Mouse (Mus musculus) C2C12 (cell line): ENCODE results near the gene Hip1r. TPM values are rescaled to one million over a fixed set of nuclear protein-coding genes. Genes with fewer than 3 reads are reported as not detected.
A peak's percentile ranks its signal among the peaks of the same experiment; 100 is the strongest.

Source experiments
- H3K27me3 ChIP-seq: one replicate; pipeline ENCODE4 v1.6.1; 2011; ENCODE audit not compliant: control insufficient read depth, insufficient read depth, insufficient read length
- H3K36me3 ChIP-seq: one replicate; pipeline ENCODE4 v1.6.1; 2011; ENCODE audit not compliant: control insufficient read depth, insufficient read depth
- H3K4me3 ChIP-seq: one replicate; pipeline ENCODE4 v1.5.1; 2011; ENCODE audit warnings: mild to moderate bottlenecking, control low read depth; ENCODE audit not compliant: poor library complexity, insufficient read depth, severe bottlenecking
- H3K79me2 ChIP-seq: one replicate; pipeline ENCODE4 v1.6.1; 2011; ENCODE audit not compliant: control insufficient read depth, insufficient read depth
- H3K79me3 ChIP-seq: one replicate; pipeline ENCODE4 v1.6.1; 2011; ENCODE audit warnings: low read depth, control low read depth
- H3ac ChIP-seq: one replicate; pipeline ENCODE3; 2011; ENCODE audit warnings: low read depth; ENCODE audit not compliant: control insufficient read depth, insufficient read length
- CEBPB ChIP-seq: IDR thresholded peaks from one replicate; pipeline ENCODE4 v1.6.1; 2011; ENCODE audit warnings: low read depth, mild to moderate bottlenecking, control low read depth, moderate library complexity
- CTCF ChIP-seq: IDR thresholded peaks from one replicate; pipeline ENCODE4 v1.5.1; 2011; ENCODE audit not compliant: control insufficient read depth, insufficient read depth, insufficient read length
- FOSL1 ChIP-seq: IDR thresholded peaks from one replicate; pipeline ENCODE4 v1.8.0; 2011; ENCODE audit warnings: mild to moderate bottlenecking, low read length; ENCODE audit not compliant: poor library complexity, insufficient read depth, severe bottlenecking
- MAX ChIP-seq: IDR thresholded peaks from one replicate; pipeline ENCODE4 v1.6.1; 2011; ENCODE audit warnings: mild to moderate bottlenecking, control low read depth
- MYOD1 ChIP-seq: IDR thresholded peaks from one replicate; pipeline ENCODE4 v1.6.1; 2011; ENCODE audit warnings: low read depth; ENCODE audit not compliant: control insufficient read depth, insufficient read length
- MYOG ChIP-seq: IDR thresholded peaks from one replicate; pipeline ENCODE4 v1.6.1; 2011; ENCODE audit not compliant: control insufficient read depth, insufficient read length; ENCODE audit errors: extremely low read depth
- USF1 ChIP-seq: IDR thresholded peaks from one replicate; pipeline ENCODE4 v1.6.1; 2011; ENCODE audit warnings: low read depth, mild to moderate bottlenecking, control low read depth, moderate library complexity
- polyA plus RNA-seq: library from polyadenylated mRNA; unstranded; fragments of >200 nt; fragmentation: generic; extraction: Trizol; gene quantifications from one replicate; pipeline ENCODE4 v1.2.1, GENCODE M21; 2012; ENCODE audit warnings: missing spikeins

Gene Hip1r
- polyA plus RNA-seq, 1 experiment: 24.3 TPM

- TF ChIP-seq MYOD1 (peak; percentile 59), USF1 (no peak)
- no peak overlapping the region for H3ac ChIP-seq
- peaks cover 18% of the 10 kb centered on the region for H3K79me3 ChIP-seq
- H3K36me3 ChIP-seq: no peaks in the 10 kb centered on the region
- H3K4me3 ChIP-seq: no peak overlapping the region
- H3K27me3 ChIP-seq: no peaks in the 10 kb centered on the region
- peaks cover 56% of the 10 kb centered on the region for H3K79me2 ChIP-seq
Observed at GRCm38 (mm10) chr5:123975668-123976180, 2.3 kb downstream of the Hip1r start.

DNA sequence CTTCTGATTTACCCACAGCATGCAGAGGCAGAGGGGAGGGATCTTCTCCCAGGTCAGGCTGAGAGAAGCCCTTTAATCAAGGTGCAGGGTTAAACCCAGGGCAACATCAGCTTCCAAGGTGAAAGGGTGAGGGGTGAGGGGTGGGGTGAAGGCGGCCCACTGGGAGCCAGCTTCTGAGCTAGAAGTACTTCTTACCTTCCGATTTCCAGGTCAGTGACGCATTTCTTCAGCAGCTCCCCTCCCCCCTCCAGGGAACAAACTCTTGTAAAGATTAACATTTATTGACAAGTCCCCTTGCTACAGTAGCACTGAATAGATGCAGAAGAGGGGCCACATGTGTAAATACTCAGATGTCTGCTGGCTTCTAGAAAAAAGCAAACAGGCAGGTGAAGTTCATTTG lies 3.8 kb downstream of the Hip1r start:
- Histone ChIP-seq H3K4me3 (no peak overlapping the region), H3ac (no peak overlapping the region), H3K36me3 (no peaks in the 10 kb centered on the region), H3K79me3 (peaks cover 26% of the 10 kb centered on the region), H3K79me2 (peaks cover 68% of the 10 kb centered on the region), H3K27me3 (no peaks in the 10 kb centered on the region)
- TF ChIP-seq FOSL1 (no peak), USF1 (no peak), MYOD1 (no peak), MAX (no peak), CTCF (no peak), MYOG (no peak), CEBPB (no peak)

DNA sequence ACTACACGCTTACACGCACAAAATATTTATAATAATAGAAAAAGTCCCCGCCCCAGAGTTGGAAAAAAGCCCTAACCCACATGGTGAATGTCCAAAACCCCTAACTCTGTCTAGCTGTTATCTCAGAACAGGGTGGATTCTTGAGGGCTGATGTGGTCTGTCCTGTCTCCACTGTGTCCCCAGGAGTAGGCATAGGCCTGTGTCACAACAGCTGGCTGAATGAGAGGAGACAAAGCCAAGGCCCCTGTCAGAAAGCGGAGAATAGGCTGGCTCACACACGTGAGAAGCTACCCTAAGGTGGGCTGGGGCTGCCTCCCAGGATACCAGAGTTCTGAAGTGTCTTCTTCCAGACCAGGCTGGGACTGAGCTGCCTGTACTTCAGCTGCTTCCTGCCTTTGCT lies 4.7 kb downstream of the Hip1r start:
- Histone ChIP-seq H3K79me3 (peaks cover 32% of the 10 kb centered on the region), H3K36me3 (no peaks in the 10 kb centered on the region), H3K27me3 (no peaks in the 10 kb centered on the region), H3K4me3 (no peak overlapping the region), H3K79me2 (peaks cover 77% of the 10 kb centered on the region), H3ac (no peak overlapping the region)
- TF ChIP-seq USF1: no peak
- peak; percentile 32 for TF ChIP-seq MYOD1

- Histone ChIP-seq H3K79me2 (peaks cover 84% of the 10 kb centered on the region), H3ac (no peak overlapping the region), H3K4me3 (no peak overlapping the region), H3K79me3 (peaks cover 30% of the 10 kb centered on the region), H3K36me3 (no peaks in the 10 kb centered on the region), H3K27me3 (no peaks in the 10 kb centered on the region)
- TF ChIP-seq CTCF (no peak), MYOG (no peak), MAX (no peak), MYOD1 (no peak), FOSL1 (no peak), USF1 (no peak), CEBPB (no peak)
Observed at GRCm38 (mm10) chr5:123979221-123979979, 6.0 kb downstream of the Hip1r start.

DNA sequence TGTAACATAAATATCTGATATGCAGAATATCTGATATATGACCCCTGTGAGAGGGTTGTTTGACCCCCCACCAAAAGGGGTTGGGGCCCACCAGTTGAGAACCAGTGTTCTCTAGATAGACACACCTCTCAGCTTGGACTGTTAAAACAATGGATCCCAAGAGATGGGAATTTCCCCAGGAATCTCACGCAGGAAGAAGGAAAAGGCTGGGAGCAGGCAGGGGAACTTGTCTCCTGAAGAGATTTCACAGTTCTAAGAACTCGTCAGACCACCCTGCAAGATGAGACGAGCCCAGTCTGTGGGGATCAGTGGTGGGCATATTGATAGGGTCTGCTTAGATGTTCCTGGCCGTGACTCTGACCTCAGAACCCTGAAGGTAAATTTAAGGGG lies 6.5 kb downstream of the Hip1r start:
- Histone ChIP-seq H3ac (no peak overlapping the region), H3K27me3 (no peaks in the 10 kb centered on the region), H3K79me2 (peaks cover 84% of the 10 kb centered on the region), H3K79me3 (peaks cover 27% of the 10 kb centered on the region), H3K4me3 (no peak overlapping the region), H3K36me3 (no peaks in the 10 kb centered on the region)
- no peak for TF ChIP-seq MYOD1
- TF ChIP-seq FOSL1: no peak
- no peak for TF ChIP-seq CEBPB
- TF ChIP-seq MYOG: no peak
- TF ChIP-seq CTCF: no peak
- no peak for TF ChIP-seq MAX

DNA sequence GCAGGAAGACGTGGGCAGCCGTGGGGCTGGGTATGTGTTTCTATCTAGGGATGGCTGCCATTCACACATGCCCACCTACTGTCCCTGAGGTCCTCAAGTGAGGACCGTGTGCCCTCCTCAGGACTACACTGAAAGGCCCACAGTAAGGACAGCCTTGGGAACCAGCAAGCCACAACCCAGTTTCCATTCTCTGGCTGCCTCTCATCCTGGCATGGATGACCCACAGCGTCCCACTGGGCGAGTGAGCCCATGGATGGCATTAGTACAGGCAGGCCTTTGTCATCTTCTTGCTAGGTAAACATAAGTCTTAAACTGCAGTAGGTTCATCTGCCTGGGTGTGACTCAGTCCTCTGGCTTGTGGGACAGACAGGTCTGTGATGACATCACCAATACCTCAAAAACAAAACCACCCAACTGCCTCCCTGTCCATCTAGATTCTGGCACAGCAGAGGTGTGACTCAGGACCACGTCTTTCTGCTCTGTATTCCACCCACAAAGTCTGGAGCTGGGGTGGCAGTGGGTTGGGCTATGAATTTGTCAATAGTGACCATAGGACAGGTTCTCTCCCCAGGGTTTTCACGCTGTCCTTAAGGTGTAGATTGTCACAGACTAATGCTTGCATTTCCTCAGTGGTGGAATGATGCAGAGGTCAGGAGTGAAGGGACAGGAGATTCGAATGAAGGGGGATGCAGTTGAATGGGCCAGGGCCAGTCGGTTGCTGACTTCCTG lies 7.3 kb downstream of the Hip1r start:
- H3K4me3 ChIP-seq: no peak overlapping the region
- no peaks in the 10 kb centered on the region for H3K27me3 ChIP-seq
- H3K79me3 ChIP-seq: peaks cover 27% of the 10 kb centered on the region
- peaks cover 86% of the 10 kb centered on the region for H3K79me2 ChIP-seq
- no peak for TF ChIP-seq MYOD1
- peak; percentile 54 for TF ChIP-seq MAX
- TF ChIP-seq FOSL1: peak; percentile 29
- no peak for TF ChIP-seq USF1
- TF ChIP-seq CTCF: no peak
- no peak for TF ChIP-seq MYOG
- no peak overlapping the region for H3ac ChIP-seq
- H3K36me3 ChIP-seq: no peaks in the 10 kb centered on the region
